Mouse (Mus musculus): ENCODE data around the gene Gm10337. TPM values are rescaled to one million over a fixed set of nuclear protein-coding genes. Genes with fewer than 3 reads are reported as not detected.

The Gm10337 gene
- polyA plus RNA-seq, 1 experiment from 2014 or later = 4.3 TPM

- ATAC-seq (ENCODE audit: low FRiP score) = no peak
- Histone ChIP-seq H3K4me2 (replicated peaks) (no peak overlapping the region), H3K27me3 (no peaks in the 10 kb centered on the region), H3K4me3 (no peak overlapping the region), H3K27ac (no peak overlapping the region), H3K9ac (no peak overlapping the region), H3K4me1 (no peaks in the 10 kb centered on the region), H3K9me3 (replicated peaks) (no peaks in the 10 kb centered on the region), H3K36me3 (peaks cover 46% of the 10 kb centered on the region)
- 92% methylated on average over 4 of the region's 4 CpGs for WGBS
Measured at GRCm38 (mm10) chr15:102544801-102545200, 41.3 kb downstream of the Gm10337 start.

DNA sequence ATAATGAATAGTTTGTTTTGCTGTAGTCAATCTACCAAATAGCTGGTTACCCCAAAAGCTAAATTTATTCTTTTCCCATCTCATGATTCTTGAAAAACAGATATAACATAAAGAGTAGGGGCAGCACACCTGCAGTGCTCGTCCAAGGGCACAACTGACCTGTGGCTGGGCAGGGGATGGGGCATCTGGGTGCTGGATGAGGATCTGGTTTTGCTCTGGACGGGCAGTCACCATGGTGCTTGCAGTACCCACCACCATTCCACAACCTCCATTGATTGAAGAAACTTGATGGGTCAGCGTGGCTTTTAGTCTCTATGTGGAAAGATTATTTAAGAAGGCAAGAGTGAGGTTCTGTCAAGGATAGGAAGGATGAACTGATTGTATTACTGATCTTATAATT is 42.7 kb downstream of the Gm10337 start:
- Histone ChIP-seq H3K36me3 (peaks cover 35% of the 10 kb centered on the region), H3K9ac (no peak overlapping the region), H3K4me1 (no peaks in the 10 kb centered on the region), H3K4me2 (replicated peaks) (no peak overlapping the region), H3K27ac (no peak overlapping the region), H3K4me3 (no peak overlapping the region), H3K9me3 (replicated peaks) (no peaks in the 10 kb centered on the region), H3K27me3 (no peaks in the 10 kb centered on the region)
- 95% methylated on average over 3 of the region's 3 CpGs for WGBS
- ATAC-seq (ENCODE audit: low FRiP score) = no peak

- H3K9ac ChIP-seq = no peak overlapping the region
- peaks cover 36% of the 10 kb centered on the region for H3K36me3 ChIP-seq
- H3K4me2 ChIP-seq (replicated peaks) = no peak overlapping the region
- 79% methylated on average over 3 of the region's 3 CpGs for WGBS
- ATAC-seq (ENCODE audit: low FRiP score) = no peak
- no peaks in the 10 kb centered on the region for H3K27me3 ChIP-seq
- H3K27ac ChIP-seq = no peak overlapping the region
- H3K9me3 ChIP-seq (replicated peaks) = no peaks in the 10 kb centered on the region
- H3K4me3 ChIP-seq = no peak overlapping the region
- H3K4me1 ChIP-seq = no peaks in the 10 kb centered on the region
Measured at GRCm38 (mm10) chr15:102546677-102547427, 43.3 kb downstream of the Gm10337 start.

GRCm38 (mm10) chr15:102547478-102547877 is 44.0 kb downstream of the Gm10337 start:
- Histone ChIP-seq H3K4me1 (no peaks in the 10 kb centered on the region), H3K9me3 (replicated peaks) (no peaks in the 10 kb centered on the region), H3K36me3 (peaks cover 42% of the 10 kb centered on the region), H3K27me3 (no peaks in the 10 kb centered on the region), H3K27ac (no peak overlapping the region), H3K9ac (no peak overlapping the region), H3K4me3 (no peak overlapping the region), H3K4me2 (replicated peaks) (no peak overlapping the region)
- 93% methylated on average over 3 of the region's 3 CpGs for WGBS
- no peak for ATAC-seq (ENCODE audit: low FRiP score)

DNA sequence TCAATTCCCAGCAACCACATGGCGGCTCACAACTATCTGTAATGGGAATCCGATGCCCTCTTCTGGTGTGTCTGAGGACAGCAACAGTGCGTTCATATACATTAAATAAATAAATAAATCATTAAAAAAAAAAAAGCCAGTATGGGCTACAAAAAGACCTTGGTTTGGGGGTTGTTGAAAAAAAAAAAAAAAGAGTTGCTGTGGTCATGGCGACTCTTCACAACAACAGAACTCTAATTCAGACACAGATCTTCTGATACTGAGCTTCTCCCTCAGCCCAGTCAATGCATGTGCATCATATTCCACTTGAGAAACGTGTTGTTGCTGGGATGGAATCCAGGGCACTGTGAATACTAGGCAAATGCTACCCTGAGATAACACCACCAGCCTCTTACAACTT is 49.1 kb downstream of the Gm10337 start:
- WGBS = 95% methylated on average over 5 of the region's 5 CpGs
- Histone ChIP-seq H3K9ac (no peak overlapping the region), H3K4me1 (no peaks in the 10 kb centered on the region), H3K9me3 (replicated peaks) (no peaks in the 10 kb centered on the region), H3K4me2 (replicated peaks) (no peak overlapping the region), H3K36me3 (peaks cover 47% of the 10 kb centered on the region), H3K4me3 (no peak overlapping the region), H3K27me3 (no peaks in the 10 kb centered on the region), H3K27ac (no peak overlapping the region)
- ATAC-seq (ENCODE audit: low FRiP score) = no peak

Other genes starting within 250 kb of the Gm10337 start
- 42.2 and 45.6 TPM in 2 replicates for gene Rarg, start 246.2 kb upstream of the Gm10337 start, polyA plus RNA-seq (2016; fragmentation: Nextera tagmentation; extraction: Ambion mirVana)
- gene Gm9918, start 233.2 kb upstream of the Gm10337 start, polyA plus RNA-seq (2016; fragmentation: Nextera tagmentation; extraction: Ambion mirVana) = 0.30 and 0.49 TPM in 2 replicates
- 54.2 and 54.9 TPM in 2 replicates for gene Mfsd5, start 224.3 kb upstream of the Gm10337 start, polyA plus RNA-seq (2016; fragmentation: Nextera tagmentation; extraction: Ambion mirVana)
- 26.7 and 27.3 TPM in 2 replicates for gene Espl1, start 207.5 kb upstream of the Gm10337 start, polyA plus RNA-seq (2016; fragmentation: Nextera tagmentation; extraction: Ambion mirVana)
- 331 and 402 TPM in 2 replicates for gene Pfdn5, start 177.6 kb upstream of the Gm10337 start, polyA plus RNA-seq (2016; fragmentation: Nextera tagmentation; extraction: Ambion mirVana)
- 78.4 and 90.8 TPM in 2 replicates for gene Myg1, start 172.0 kb upstream of the Gm10337 start, polyA plus RNA-seq (2016; fragmentation: Nextera tagmentation; extraction: Ambion mirVana)
- gene Aaas, start 153.0 kb upstream of the Gm10337 start, polyA plus RNA-seq (2016; fragmentation: Nextera tagmentation; extraction: Ambion mirVana) = 54.6 and 60.9 TPM in 2 replicates
- 1.9 and 2.1 TPM in 2 replicates for gene Sp7, start 136.5 kb upstream of the Gm10337 start, polyA plus RNA-seq (2016; fragmentation: Nextera tagmentation; extraction: Ambion mirVana)
- 9.1 and 9.3 TPM in 2 replicates for gene Sp1, start 97.6 kb upstream of the Gm10337 start, polyA plus RNA-seq (2016; fragmentation: Nextera tagmentation; extraction: Ambion mirVana)
- 0.23 TPM in 1 of 2 replicates, not detected in the other for gene Amhr2, start 58.4 kb upstream of the Gm10337 start, polyA plus RNA-seq (2016; fragmentation: Nextera tagmentation; extraction: Ambion mirVana)
- 89.7 and 91.3 TPM in 2 replicates for gene Prr13, start 44.7 kb upstream of the Gm10337 start, polyA plus RNA-seq (2016; fragmentation: Nextera tagmentation; extraction: Ambion mirVana)
- 153 and 161 TPM in 2 replicates for gene Pcbp2, start 33.2 kb upstream of the Gm10337 start, polyA plus RNA-seq (2016; fragmentation: Nextera tagmentation; extraction: Ambion mirVana)
- 45.5 and 46.0 TPM in 2 replicates for gene Map3k12, start 13.3 kb downstream of the Gm10337 start, polyA plus RNA-seq (2016; fragmentation: Nextera tagmentation; extraction: Ambion mirVana)
- 93.0 and 94.0 TPM in 2 replicates for gene Tarbp2, start 14.5 kb downstream of the Gm10337 start, polyA plus RNA-seq (2016; fragmentation: Nextera tagmentation; extraction: Ambion mirVana)
- 3.6 and 4.3 TPM in 2 replicates for gene Npff, start 21.2 kb downstream of the Gm10337 start, polyA plus RNA-seq (2016; fragmentation: Nextera tagmentation; extraction: Ambion mirVana)
- gene Gm28047, start 121.3 kb downstream of the Gm10337 start, polyA plus RNA-seq (2016; fragmentation: Nextera tagmentation; extraction: Ambion mirVana) = not detected in 2 replicates
- gene Atf7, start 121.7 kb downstream of the Gm10337 start, polyA plus RNA-seq (2016; fragmentation: Nextera tagmentation; extraction: Ambion mirVana) = 23.6 and 24.5 TPM in 2 replicates
- 53.9 and 60.4 TPM in 2 replicates for gene Atp5g2, start 168.6 kb downstream of the Gm10337 start, polyA plus RNA-seq (2016; fragmentation: Nextera tagmentation; extraction: Ambion mirVana)
- 47.3 and 49.1 TPM in 2 replicates for gene Calcoco1, start 218.5 kb downstream of the Gm10337 start, polyA plus RNA-seq (2016; fragmentation: Nextera tagmentation; extraction: Ambion mirVana)